Mouse (Mus musculus) heart, embryonic 16.5 days (tissue): ENCODE measurements around the gene Wdr93. TPM values are rescaled to one million over a fixed set of nuclear protein-coding genes. Genes with fewer than 3 reads are reported as not detected.

Experiments used
- ATAC-seq: fragments of 200-750 bp; cut with Nextera tagmentation; replicated peaks from 2 replicates; pipeline ENCODE4 v1.8.0; 2017; ENCODE audit warnings: moderate number of reproducible peaks; ENCODE audit not compliant: insufficient read depth, low FRiP score; ENCODE audit errors: extremely low read depth
- H3K27ac ChIP-seq: fragments of 300-500 bp; sonication (generic); 2 replicates; pipeline ENCODE4 v1.5.1; 2014; ENCODE audit warnings: mild to moderate bottlenecking, low read length, control low read depth, moderate library complexity
- H3K27me3 ChIP-seq: fragments of 300-500 bp; sonication (generic); 2 replicates; pipeline ENCODE4 v1.6.1; 2014; ENCODE audit warnings: low read length, mixed read lengths; ENCODE audit not compliant: control insufficient read depth, insufficient read depth
- H3K36me3 ChIP-seq: fragments of 300-500 bp; sonication (generic); 2 replicates; pipeline ENCODE4 v1.6.1; 2014; ENCODE audit not compliant: control insufficient read depth, insufficient read depth
- H3K4me1 ChIP-seq: fragments of 300-500 bp; sonication (generic); 2 replicates; pipeline ENCODE4 v1.6.1; 2014; ENCODE audit warnings: low read length, mixed read lengths; ENCODE audit not compliant: control insufficient read depth, insufficient read depth
- H3K4me2 ChIP-seq: fragments of 300-500 bp; sonication (generic); 2 replicates; pipeline ENCODE4 v1.6.1; 2014; ENCODE audit warnings: low read depth, mild to moderate bottlenecking, control low read depth, low read length
- H3K4me3 ChIP-seq: fragments of 300-500 bp; sonication (generic); 2 replicates; pipeline ENCODE4 v1.5.1; 2014; ENCODE audit warnings: mild to moderate bottlenecking, control low read depth, low read length
- H3K9ac ChIP-seq: fragments of 300-500 bp; sonication (generic); 2 replicates; pipeline ENCODE4 v1.6.1; 2014; ENCODE audit warnings: low read length, control low read depth
- H3K9me3 ChIP-seq: fragments of 300-500 bp; sonication (generic); replicated peaks from 2 replicates; pipeline ENCODE4 v1.6.1; 2016; ENCODE audit warnings: low read length; ENCODE audit not compliant: control insufficient read depth
- WGBS: fragments of 180-500 bp; shearing (Covaris S2); extraction: QIAGEN DNeasy Blood & Tissue Kit; methylation state at CpG from one replicate; pipeline ENCODE4 v1.1.7; 2014; 5-methylcytosine and 5-hydroxymethylcytosine counted together
- polyA plus RNA-seq: library from polyadenylated mRNA; unstranded; fragments of >200 nt; fragmentation: Nextera tagmentation; extraction: Ambion mirVana; gene quantifications from 2 replicates; pipeline ENCODE4 v1.2.1, GENCODE M21; 2015

The Wdr93 gene
- polyA plus RNA-seq, 1 experiment from 2014 or later: 0.32 TPM

- Histone ChIP-seq H3K27me3 (0 out of 2 replicates have a peak, but pooled peaks cover 2% of the 10 kb centered on the region), H3K27ac (no peak overlapping the region), H3K9ac (no peak overlapping the region), H3K36me3 (no peaks in the 10 kb centered on the region), H3K4me1 (no peaks in the 10 kb centered on the region), H3K4me3 (no peak overlapping the region), H3K4me2 (no peak overlapping the region), H3K9me3 (no peaks in the 10 kb centered on the region)
- 11% methylated on average over 2 of the region's 2 CpGs for WGBS
- ATAC-seq: no peak
These were observed 15.9 kb upstream of the Wdr93 start for GRCm38 (mm10) chr7:79727091-79727490.

- Histone ChIP-seq H3K4me1 (no peaks in the 10 kb centered on the region), H3K4me3 (no peak overlapping the region), H3K27ac (no peak overlapping the region), H3K36me3 (no peaks in the 10 kb centered on the region), H3K4me2 (no peak overlapping the region), H3K9ac (no peak overlapping the region), H3K9me3 (no peaks in the 10 kb centered on the region), H3K27me3 (0 out of 2 replicates have a peak, but pooled peaks cover 2% of the 10 kb centered on the region)
- no peak for ATAC-seq
- WGBS: 25% methylated on average over 6 of the region's 6 CpGs
These were observed 14.7 kb upstream of the Wdr93 start for GRCm38 (mm10) chr7:79728219-79728618.

- Histone ChIP-seq H3K4me2 (no peak overlapping the region), H3K9ac (no peak overlapping the region), H3K36me3 (no peaks in the 10 kb centered on the region), H3K27ac (no peak overlapping the region), H3K9me3 (no peaks in the 10 kb centered on the region), H3K4me3 (no peak overlapping the region), H3K27me3 (0 out of 2 replicates have a peak, but pooled peaks cover 2% of the 10 kb centered on the region), H3K4me1 (no peaks in the 10 kb centered on the region)
- ATAC-seq: no peak
- 4% methylated on average over 8 of the region's 8 CpGs for WGBS
These were observed 13.8 kb upstream of the Wdr93 start for GRCm38 (mm10) chr7:79729169-79729568.

GRCm38 (mm10) chr7:79729743-79730370 lies 13.1 kb upstream of the Wdr93 start:
- Histone ChIP-seq H3K36me3 (no peaks in the 10 kb centered on the region), H3K4me3 (no peak overlapping the region), H3K9ac (no peak overlapping the region; the same call in 1 of the 2 replicates), H3K9me3 (no peaks in the 10 kb centered on the region), H3K27me3 (0 out of 2 replicates have a peak, but pooled peaks cover 2% of the 10 kb centered on the region), H3K27ac (no peak overlapping the region), H3K4me2 (no peak overlapping the region), H3K4me1 (no peaks in the 10 kb centered on the region)
- 59% methylated on average over 11 of the region's 11 CpGs for WGBS
- ATAC-seq: 0 out of 2 replicates have a peak, but pooled peaks have one; percentile 35

GRCm38 (mm10) chr7:79731438-79731837 lies 11.5 kb upstream of the Wdr93 start:
- ATAC-seq: no peak
- H3K27me3 ChIP-seq: 0 out of 2 replicates have a peak, but pooled peaks cover under 1% of the 10 kb centered on the region
- no peak overlapping the region for H3K4me2 ChIP-seq
- 79% methylated on average over 13 of the region's 13 CpGs for WGBS
- H3K9me3 ChIP-seq: no peaks in the 10 kb centered on the region
- H3K4me1 ChIP-seq: no peaks in the 10 kb centered on the region
- H3K27ac ChIP-seq: no peak overlapping the region
- H3K36me3 ChIP-seq: no peaks in the 10 kb centered on the region
- H3K9ac ChIP-seq: no peak overlapping the region
- no peak overlapping the region for H3K4me3 ChIP-seq

GRCm38 (mm10) chr7:79732622-79733021 lies 10.3 kb upstream of the Wdr93 start, which contains the start of gene Plin1:
Plin1 (minus strand) TSS chr7:79732903.
- H3K27ac ChIP-seq: no peak within 1 kb of the TSS
- no peaks in the 10 kb centered on the region for H3K4me1 ChIP-seq
- no peaks in the 10 kb centered on the region for H3K36me3 ChIP-seq
- H3K9ac ChIP-seq: no peak within 1 kb of the TSS
- no peak within 1 kb of the TSS for H3K4me3 ChIP-seq
- H3K4me2 ChIP-seq: no peak within 1 kb of the TSS
- ATAC-seq: no peak
- no peaks in the 10 kb centered on the region for H3K9me3 ChIP-seq
- no peaks in the 10 kb centered on the region for H3K27me3 ChIP-seq
- 58% methylated on average over 4 of the region's 4 CpGs for WGBS

- no peak for ATAC-seq
- no peak overlapping the region for H3K4me2 ChIP-seq
- no peaks in the 10 kb centered on the region for H3K36me3 ChIP-seq
- H3K27me3 ChIP-seq: no peaks in the 10 kb centered on the region
- H3K27ac ChIP-seq: no peak overlapping the region
- no peaks in the 10 kb centered on the region for H3K9me3 ChIP-seq
- H3K4me3 ChIP-seq: no peak overlapping the region
- no peaks in the 10 kb centered on the region for H3K4me1 ChIP-seq
- WGBS: 74% methylated on average over 8 of the region's 8 CpGs
- H3K9ac ChIP-seq: no peak overlapping the region
These were observed 8.4 kb upstream of the Wdr93 start for GRCm38 (mm10) chr7:79734563-79734962.

GRCm38 (mm10) chr7:79736511-79736910 lies 6.5 kb upstream of the Wdr93 start:
- Histone ChIP-seq H3K4me3 (no peak overlapping the region), H3K36me3 (no peaks in the 10 kb centered on the region), H3K27me3 (no peaks in the 10 kb centered on the region), H3K27ac (no peak overlapping the region), H3K9me3 (no peaks in the 10 kb centered on the region), H3K4me1 (no peaks in the 10 kb centered on the region), H3K9ac (no peak overlapping the region), H3K4me2 (no peak overlapping the region)
- ATAC-seq: no peak
- WGBS: 80% methylated on average over 14 of the region's 14 CpGs

GRCm38 (mm10) chr7:79738913-79739312 lies 4.0 kb upstream of the Wdr93 start:
- Histone ChIP-seq H3K27ac (no peak overlapping the region), H3K9me3 (no peaks in the 10 kb centered on the region), H3K4me2 (no peak overlapping the region), H3K4me1 (0 out of 2 replicates have a peak, but pooled peaks cover 2% of the 10 kb centered on the region), H3K27me3 (no peaks in the 10 kb centered on the region), H3K4me3 (no peak overlapping the region), H3K9ac (no peak overlapping the region), H3K36me3 (no peaks in the 10 kb centered on the region)
- ATAC-seq: no peak
- 90% methylated on average over 2 of the region's 2 CpGs for WGBS
